Mouse (Mus musculus): ENCODE measurements around the gene Npcd. TPM values are rescaled to one million over a fixed set of nuclear protein-coding genes. Genes with fewer than 3 reads are reported as not detected.

Gene Npcd
- polyA plus RNA-seq, 1 experiment = 3.2 TPM

GRCm38 (mm10) chr15:79751772-79752171 lies 82.3 kb downstream of the Npcd start:
- H3K27me3 ChIP-seq (ENCODE audit: control insufficient read depth, insufficient read depth, insufficient read length) = no peaks in the 10 kb centered on the region
- H3ac ChIP-seq (ENCODE audit: control insufficient read depth, insufficient read length) = no peak overlapping the region
- no peak overlapping the region for H3K4me2 ChIP-seq (ENCODE audit: low read depth)
- H3K79me2 ChIP-seq (ENCODE audit: control insufficient read depth, insufficient read depth) = no peaks in the 10 kb centered on the region
- TF ChIP-seq USF1 (IDR thresholded peaks at IDR 0.05; ENCODE audit: low read depth) = no peak
- TF ChIP-seq SRF (IDR thresholded peaks at IDR 0.05; ENCODE audit: control insufficient read depth, insufficient read length, low read depth) = no peak
- no peak for TF ChIP-seq POLR2A (IDR thresholded peaks at IDR 0.05; ENCODE audit: insufficient read length, low read depth)
- TF ChIP-seq TCF3 (IDR thresholded peaks at IDR 0.05; ENCODE audit: insufficient read length, low read depth) = no peak
- no peak for TF ChIP-seq MYOD1 (IDR thresholded peaks at IDR 0.05; ENCODE audit: control insufficient read depth in 1 of 3, insufficient read length in 2 of 3, low read depth in 2 of 3)
- no peak for TF ChIP-seq MYOG (IDR thresholded peaks at IDR 0.05; ENCODE audit: control insufficient read depth in 1 of 3, insufficient read depth in 1 of 3, insufficient read length in 2 of 3, low read depth in 2 of 3)
- TF ChIP-seq E2F4 (IDR thresholded peaks at IDR 0.05; ENCODE audit: insufficient read depth) = no peak
- no peak for TF ChIP-seq REST (IDR thresholded peaks at IDR 0.05; ENCODE audit: insufficient read depth, insufficient read length)
- no peak for TF ChIP-seq POLR2AphosphoS2 (IDR thresholded peaks at IDR 0.05; ENCODE audit: insufficient read length, low read depth)
- no peak for TF ChIP-seq TCF12 (IDR thresholded peaks at IDR 0.05; ENCODE audit: insufficient read depth, poor library complexity, severe bottlenecking)
- TF ChIP-seq CEBPB (IDR thresholded peaks at IDR 0.05; ENCODE audit: insufficient read depth, poor library complexity, severe bottlenecking) = no peak
- TF ChIP-seq MAX (IDR thresholded peaks at IDR 0.05; ENCODE audit: low read depth) = no peak
- H3K4me3 ChIP-seq = no peak overlapping the region
- H3K36me3 ChIP-seq (ENCODE audit: control insufficient read depth, insufficient read depth) = no peaks in the 10 kb centered on the region

DNA sequence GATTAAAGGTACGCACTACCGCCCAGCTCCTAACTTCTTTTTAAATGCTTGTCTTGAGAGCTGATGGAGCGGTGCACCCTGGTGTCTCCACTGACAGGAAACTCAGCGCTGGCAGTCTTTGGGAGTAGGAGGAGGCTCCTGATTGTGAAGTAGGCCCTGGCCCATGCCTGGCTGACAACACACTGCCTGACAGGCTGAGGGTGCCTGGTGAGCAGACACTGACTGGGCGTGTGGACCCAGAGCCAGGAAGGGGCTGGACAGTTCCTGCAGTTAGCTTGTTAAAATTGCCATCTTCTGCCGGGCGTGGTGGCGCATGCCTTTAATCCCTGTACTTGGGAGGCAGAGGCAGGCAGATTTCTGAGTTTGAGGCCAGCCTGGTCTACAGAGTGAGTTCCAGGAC lies 83.8 kb downstream of the Npcd start:
- Histone ChIP-seq H3K27me3 (ENCODE audit: control insufficient read depth, insufficient read depth, insufficient read length) (no peaks in the 10 kb centered on the region), H3K4me2 (ENCODE audit: low read depth) (no peak overlapping the region), H3K79me2 (ENCODE audit: control insufficient read depth, insufficient read depth) (no peaks in the 10 kb centered on the region), H3K4me3 (no peak overlapping the region), H3ac (ENCODE audit: control insufficient read depth, insufficient read length) (no peak overlapping the region), H3K36me3 (ENCODE audit: control insufficient read depth, insufficient read depth) (no peaks in the 10 kb centered on the region)
- TF ChIP-seq POLR2AphosphoS2 (IDR thresholded peaks at IDR 0.05; ENCODE audit: insufficient read length, low read depth) (peak; percentile 16), MYOG (IDR thresholded peaks at IDR 0.05; ENCODE audit: control insufficient read depth in 1 of 3, insufficient read depth in 1 of 3, insufficient read length in 2 of 3, low read depth in 2 of 3) (no peak)

- Histone ChIP-seq H3ac (ENCODE audit: control insufficient read depth, insufficient read length) (no peak overlapping the region), H3K79me2 (ENCODE audit: control insufficient read depth, insufficient read depth) (no peaks in the 10 kb centered on the region)
Observed at GRCm38 (mm10) chr15:79749162-79749561, 84.9 kb downstream of the Npcd start.

GRCm38 (mm10) chr15:79747998-79748397 lies 86.0 kb downstream of the Npcd start:
- H3K4me3 ChIP-seq = no peak overlapping the region
- peak; percentile 35 for TF ChIP-seq POLR2AphosphoS2 (IDR thresholded peaks at IDR 0.05; ENCODE audit: insufficient read length, low read depth)
- no peak for TF ChIP-seq TCF3 (IDR thresholded peaks at IDR 0.05; ENCODE audit: insufficient read length, low read depth)
- H3K27me3 ChIP-seq (ENCODE audit: control insufficient read depth, insufficient read depth, insufficient read length) = no peaks in the 10 kb centered on the region
- no peak overlapping the region for H3K4me2 ChIP-seq (ENCODE audit: low read depth)
- no peaks in the 10 kb centered on the region for H3K36me3 ChIP-seq (ENCODE audit: control insufficient read depth, insufficient read depth)
- H3ac ChIP-seq (ENCODE audit: control insufficient read depth, insufficient read length) = no peak overlapping the region
- H3K79me2 ChIP-seq (ENCODE audit: control insufficient read depth, insufficient read depth) = no peaks in the 10 kb centered on the region

More at GRCm38 (mm10) chr15:79749162-79749561, 84.9 kb downstream of the Npcd start:
- no peaks in the 10 kb centered on the region for H3K27me3 ChIP-seq (ENCODE audit: control insufficient read depth, insufficient read depth, insufficient read length)
- TF ChIP-seq CEBPB (IDR thresholded peaks at IDR 0.05; ENCODE audit: insufficient read depth, poor library complexity, severe bottlenecking) (no peak), USF1 (IDR thresholded peaks at IDR 0.05; ENCODE audit: low read depth) (no peak), SRF (IDR thresholded peaks at IDR 0.05; ENCODE audit: control insufficient read depth, insufficient read length, low read depth) (no peak), POLR2A (IDR thresholded peaks at IDR 0.05; ENCODE audit: insufficient read length, low read depth) (no peak), MYOD1 (IDR thresholded peaks at IDR 0.05; ENCODE audit: control insufficient read depth in 1 of 3, insufficient read length in 2 of 3, low read depth in 2 of 3) (no peak), TCF3 (IDR thresholded peaks at IDR 0.05; ENCODE audit: insufficient read length, low read depth) (no peak), POLR2AphosphoS2 (IDR thresholded peaks at IDR 0.05; ENCODE audit: insufficient read length, low read depth) (no peak), REST (IDR thresholded peaks at IDR 0.05; ENCODE audit: insufficient read depth, insufficient read length) (no peak), E2F4 (IDR thresholded peaks at IDR 0.05; ENCODE audit: insufficient read depth) (no peak), MAX (IDR thresholded peaks at IDR 0.05; ENCODE audit: low read depth) (no peak), MYOG (IDR thresholded peaks at IDR 0.05; ENCODE audit: control insufficient read depth in 1 of 3, insufficient read depth in 1 of 3, insufficient read length in 2 of 3, low read depth in 2 of 3) (no peak), TCF12 (IDR thresholded peaks at IDR 0.05; ENCODE audit: insufficient read depth, poor library complexity, severe bottlenecking) (no peak)
- no peaks in the 10 kb centered on the region for H3K36me3 ChIP-seq (ENCODE audit: control insufficient read depth, insufficient read depth)
- no peak overlapping the region for H3K4me3 ChIP-seq
- no peak overlapping the region for H3K4me2 ChIP-seq (ENCODE audit: low read depth)

DNA sequence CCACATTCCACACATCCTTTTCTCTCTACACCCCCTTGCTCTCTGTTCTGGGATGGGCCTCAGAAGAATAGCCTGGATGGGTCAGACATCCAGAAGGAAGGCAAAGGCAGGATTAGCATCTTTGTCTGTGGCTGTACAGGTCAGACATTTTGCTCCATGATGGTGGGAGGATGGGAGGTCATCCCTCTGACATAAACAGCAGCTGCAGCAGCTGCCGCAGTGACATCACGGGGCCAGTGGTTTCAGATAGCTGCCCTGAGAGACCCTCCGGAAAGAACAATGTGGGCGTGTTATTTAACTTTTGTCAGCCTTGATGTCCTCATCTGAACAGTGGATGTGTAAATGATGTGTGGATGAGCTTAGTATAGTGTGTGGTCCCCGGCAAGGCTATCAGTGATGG lies 88.2 kb downstream of the Npcd start:
- H3K79me2 ChIP-seq (ENCODE audit: control insufficient read depth, insufficient read depth) = peaks cover 10% of the 10 kb centered on the region
- no peaks in the 10 kb centered on the region for H3K36me3 ChIP-seq (ENCODE audit: control insufficient read depth, insufficient read depth)
- H3K27me3 ChIP-seq (ENCODE audit: control insufficient read depth, insufficient read depth, insufficient read length) = no peaks in the 10 kb centered on the region
- no peak overlapping the region for H3K4me3 ChIP-seq
- no peak overlapping the region for H3ac ChIP-seq (ENCODE audit: control insufficient read depth, insufficient read length)
- no peak for TF ChIP-seq CEBPB (IDR thresholded peaks at IDR 0.05; ENCODE audit: insufficient read depth, poor library complexity, severe bottlenecking)
- TF ChIP-seq MYOG (IDR thresholded peaks at IDR 0.05; ENCODE audit: control insufficient read depth in 1 of 3, insufficient read depth in 1 of 3, insufficient read length in 2 of 3, low read depth in 2 of 3) = peak in 1 of 3 experiments; percentile 33
- no peak for TF ChIP-seq TCF3 (IDR thresholded peaks at IDR 0.05; ENCODE audit: insufficient read length, low read depth)
- TF ChIP-seq USF1 (IDR thresholded peaks at IDR 0.05; ENCODE audit: low read depth) = no peak
- peak in 2 of 3 experiments; percentile 51 to 67 for TF ChIP-seq MYOD1 (IDR thresholded peaks at IDR 0.05; ENCODE audit: control insufficient read depth in 1 of 3, insufficient read length in 2 of 3, low read depth in 2 of 3)
- H3K4me2 ChIP-seq (ENCODE audit: low read depth) = no peak overlapping the region

Measured in myocyte (in vitro differentiated cells).